8 mouse cellular contexts compared by ENCODE assay signal in the genomic region with DNA sequence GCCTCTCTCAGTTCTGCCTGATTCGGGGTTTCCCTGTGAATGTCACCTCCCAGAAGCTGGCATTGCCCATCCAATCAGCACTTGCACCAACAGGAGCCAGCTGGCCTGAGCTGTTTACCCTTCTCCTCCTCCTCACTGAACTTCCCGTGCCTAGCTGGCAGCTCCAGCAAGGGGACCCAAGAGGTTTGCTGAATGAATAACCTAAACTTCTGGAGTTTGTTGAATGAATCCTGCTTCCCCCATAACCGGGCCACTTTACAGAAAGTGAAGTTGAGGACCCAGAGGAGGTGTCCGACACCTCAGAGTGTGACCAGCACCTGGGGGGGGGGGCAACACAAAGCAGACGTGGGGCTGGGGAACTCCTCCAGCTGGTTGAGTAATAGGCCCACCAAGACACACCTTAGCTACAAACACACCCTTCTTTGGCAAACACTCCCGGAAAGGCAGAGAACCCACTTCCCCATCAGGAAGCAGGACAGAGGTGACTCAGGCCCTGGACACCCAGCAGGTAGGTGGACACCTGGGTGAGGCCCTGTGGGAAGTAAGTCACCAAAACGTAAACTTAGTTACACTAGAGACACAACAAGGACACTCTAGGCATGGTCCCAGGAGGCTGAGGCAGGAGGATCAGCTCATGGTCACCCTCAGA. TPM values are rescaled to one million over a fixed set of nuclear protein-coding genes. Genes with fewer than 3 reads are reported as not detected.
DNase-seq lines count a peak whose midpoint lies in the region; ATAC-seq and TF ChIP-seq lines count a peak whose summit lies in the region.
"Had no signal": no experiment of that assay in that cellular context is flagged by ENCODE, and none has a peak within 500 bp of the region (broad histone marks: within the 10 kb centered on the region; RNA-seq: fewer than 3 reads in every experiment).

No protein-coding gene starts in this region.

- peak overlapping the region; percentile 97 for H3K27ac ChIP-seq in layer of hippocampus, adult 2 months
- H3K27ac ChIP-seq in embryonic facial prominence, embryonic 15.5 days (replicated peaks): peak overlapping the region; percentile 34; the same call in 1 of the 2 replicates
- no peak overlapping the region for H3K27ac ChIP-seq in intestine, postnatal 0 days (ENCODE audit: low read depth, low read length)
- no peak overlapping the region for H3K27ac ChIP-seq in midbrain, postnatal 0 days (ENCODE audit: low read depth, low read length)

- no peak for ATAC-seq in embryonic facial prominence, embryonic 15.5 days (ENCODE audit: insufficient number of reproducible peaks, low FRiP score, low TSS enrichment, low read depth)
- ATAC-seq in intestine, postnatal 0 days: peak; percentile 34; the same call in 1 of the 2 replicates
- ATAC-seq in midbrain, postnatal 0 days (ENCODE audit: low FRiP score): no peak

- H3K4me2 ChIP-seq in embryonic facial prominence, embryonic 15.5 days (replicated peaks): peak overlapping the region; percentile 91; the same call in 1 of the 2 replicates
- peak overlapping the region; percentile 96 for H3K4me2 ChIP-seq in intestine, postnatal 0 days (replicated peaks; ENCODE audit: low read depth)
- peak overlapping the region; percentile 95; the same call in 1 of the 2 replicates for H3K4me2 ChIP-seq in midbrain, postnatal 0 days (ENCODE audit: low read depth, low read length, poor library complexity, severe bottlenecking)

- no peaks in the 10 kb centered on the region for H3K9me3 ChIP-seq in embryonic facial prominence, embryonic 15.5 days (replicated peaks)
- H3K9me3 ChIP-seq in intestine, postnatal 0 days (ENCODE audit: control insufficient read depth): no peaks in the 10 kb centered on the region
- H3K9me3 ChIP-seq in midbrain, postnatal 0 days (ENCODE audit: low read length): no peaks in the 10 kb centered on the region

- 56% methylated on average over 7 of the region's 7 CpGs for WGBS in embryonic facial prominence, embryonic 15.5 days
- WGBS in intestine, postnatal 0 days: 44% methylated on average over 7 of the region's 7 CpGs
- 69% methylated on average over 7 of the region's 7 CpGs for WGBS in midbrain, postnatal 0 days

- TF ChIP-seq CTCF in layer of hippocampus, adult 2 months (conservative IDR thresholded peaks at IDR 0.05): no peak
- no peak for TF ChIP-seq CTCF in intestine, postnatal 0 days (IDR thresholded peaks at IDR 0.05; ENCODE audit: low read depth)
- TF ChIP-seq CTCF in midbrain, postnatal 0 days (IDR thresholded peaks at IDR 0.05): no peak

- H3K4me1 ChIP-seq in embryonic facial prominence, embryonic 15.5 days: peaks cover 57% of the 10 kb centered on the region
- H3K4me1 ChIP-seq in intestine, postnatal 0 days (replicated peaks; ENCODE audit: control insufficient read depth, insufficient read depth, low read length): 0 out of 2 replicates have a peak, but pooled peaks cover 7% of the 10 kb centered on the region
- peaks cover 10% of the 10 kb centered on the region; the same call in 1 of the 2 replicates for H3K4me1 ChIP-seq in midbrain, postnatal 0 days (ENCODE audit: insufficient read depth, low read length)

- DNase-seq in layer of hippocampus, adult 2 months (ENCODE audit: low spot score in 2 of 2): no peak
- no peak for DNase-seq in layer of hippocampus, adult 18-20 months (ENCODE audit: low spot score in 2 of 2)
- DNase-seq in midbrain, postnatal 0 days (ENCODE audit: low spot score): no peak
- DNase-seq in left cerebral cortex, postnatal 36 days (ENCODE audit: low spot score in 2 of 2): no peak
- DNase-seq in adrenal gland, postnatal 36 days: no peak

- peaks cover 18% of the 10 kb centered on the region for H3K36me3 ChIP-seq in embryonic facial prominence, embryonic 15.5 days
- peaks cover 7% of the 10 kb centered on the region for H3K36me3 ChIP-seq in intestine, postnatal 0 days (ENCODE audit: control insufficient read depth, insufficient read depth)
- H3K36me3 ChIP-seq in midbrain, postnatal 0 days (ENCODE audit: insufficient read depth, low read length): peaks cover 14% of the 10 kb centered on the region

- intact Hi-C loops in left cerebral cortex, postnatal 36 days (cut with DNase I): no loop called here

- H3K9ac ChIP-seq in embryonic facial prominence, embryonic 15.5 days: peak overlapping the region; percentile 0; the same call in 1 of the 2 replicates
- H3K9ac ChIP-seq in intestine, postnatal 0 days (ENCODE audit: low read depth, low read length): peak overlapping the region; percentile 8; the same call in 1 of the 2 replicates
- no peak overlapping the region for H3K9ac ChIP-seq in midbrain, postnatal 0 days (replicated peaks; ENCODE audit: low read length, poor library complexity, severe bottlenecking)

- peaks cover 27% of the 10 kb centered on the region for H3K27me3 ChIP-seq in embryonic facial prominence, embryonic 15.5 days
- H3K27me3 ChIP-seq in intestine, postnatal 0 days (replicated peaks; ENCODE audit: control insufficient read depth, insufficient read depth, low read length): peaks cover 15% of the 10 kb centered on the region
- H3K27me3 ChIP-seq in midbrain, postnatal 0 days (ENCODE audit: insufficient read depth, low read length): peaks cover 23% of the 10 kb centered on the region

- peak overlapping the region; percentile 90 for H3K4me3 ChIP-seq in layer of hippocampus, adult 2 months
- H3K4me3 ChIP-seq in embryonic facial prominence, embryonic 15.5 days (replicated peaks): no peak overlapping the region
- H3K4me3 ChIP-seq in intestine, postnatal 0 days (ENCODE audit: low read depth, low read length): no peak overlapping the region
- no peak overlapping the region for H3K4me3 ChIP-seq in midbrain, postnatal 0 days (ENCODE audit: low read depth, low read length)

RNA-seq across cellular contexts. Expression of a gene that starts 1.7 kb away (rescaled TPM):
- total RNA-seq in layer of hippocampus, adult 2 months (2021): 1 to 10 TPM; 5.6 to 7.1 TPM
- total RNA-seq in layer of hippocampus, adult 18-20 months (2021): 1 to 10 TPM; 6.7 to 7.8 TPM
- polyA plus RNA-seq in embryonic facial prominence, embryonic 15.5 days (2015; fragmentation: Nextera tagmentation; extraction: Ambion mirVana): 1.1 and 1.4 TPM in 2 replicates
- polyA plus RNA-seq in intestine, postnatal 0 days (2015; fragmentation: Nextera tagmentation; extraction: Ambion mirVana): 0.21 and 0.47 TPM in 2 replicates
- total RNA-seq in midbrain, postnatal 0 days (2014; rRNA removed): 6.1 and 9.6 TPM in 2 replicates
- 4.4 and 5.5 TPM in 2 replicates for polyA plus RNA-seq in midbrain, postnatal 0 days (2015; fragmentation: Nextera tagmentation; extraction: Ambion mirVana)
- 1 to 10 TPM; 6.7 to 8.2 TPM for total RNA-seq in left cerebral cortex, postnatal 36 days (2021)
- 1 to 10 TPM; 1.2 to 1.3 TPM for total RNA-seq in adrenal gland, postnatal 36 days (2021)
- total RNA-seq: granulocyte monocyte progenitor cell, adult 5-6 weeks had no signal

RNA-seq across cellular contexts. Expression of a gene that starts 4.4 kb away (rescaled TPM):
- total RNA-seq in layer of hippocampus, adult 2 months (2021): not detected
- not detected for total RNA-seq in layer of hippocampus, adult 18-20 months (2021)
- 5.2 TPM in 1 of 2 replicates, not detected in the other for polyA plus RNA-seq in embryonic facial prominence, embryonic 15.5 days (2015; fragmentation: Nextera tagmentation; extraction: Ambion mirVana)
- polyA plus RNA-seq in intestine, postnatal 0 days (2015; fragmentation: Nextera tagmentation; extraction: Ambion mirVana): 2.9 and 17.9 TPM in 2 replicates
- not detected in 2 replicates for total RNA-seq in midbrain, postnatal 0 days (2014; rRNA removed)
- polyA plus RNA-seq in midbrain, postnatal 0 days (2015; fragmentation: Nextera tagmentation; extraction: Ambion mirVana): 7.4 and 17.3 TPM in 2 replicates
- not detected for total RNA-seq in left cerebral cortex, postnatal 36 days (2021)
- not detected for total RNA-seq in adrenal gland, postnatal 36 days (2021)

RNA-seq across cellular contexts. Expression of a gene that starts 5.9 kb away (rescaled TPM):
- 100 to 1,000 TPM; 365 to 385 TPM for total RNA-seq in layer of hippocampus, adult 2 months (2021)
- total RNA-seq in layer of hippocampus, adult 18-20 months (2021): 100 to 1,000 TPM; 366 to 401 TPM
- 179 and 181 TPM in 2 replicates for polyA plus RNA-seq in embryonic facial prominence, embryonic 15.5 days (2015; fragmentation: Nextera tagmentation; extraction: Ambion mirVana)
- 62.0 and 62.8 TPM in 2 replicates for polyA plus RNA-seq in intestine, postnatal 0 days (2015; fragmentation: Nextera tagmentation; extraction: Ambion mirVana)
- total RNA-seq in midbrain, postnatal 0 days (2014; rRNA removed): 108 and 118 TPM in 2 replicates
- polyA plus RNA-seq in midbrain, postnatal 0 days (2015; fragmentation: Nextera tagmentation; extraction: Ambion mirVana): 301 and 323 TPM in 2 replicates
- total RNA-seq in left cerebral cortex, postnatal 36 days (2021): 100 to 1,000 TPM; 349 to 368 TPM
- total RNA-seq in adrenal gland, postnatal 36 days (2021): 100 to 1,000 TPM; 104 to 118 TPM

RNA-seq across cellular contexts. Expression of a gene that starts 6.3 kb away (rescaled TPM):
- total RNA-seq in layer of hippocampus, adult 2 months (2021): 10 to 100 TPM; 57.7 to 59.3 TPM
- total RNA-seq in layer of hippocampus, adult 18-20 months (2021): 10 to 100 TPM; 53.8 to 55.2 TPM
- 44.0 and 48.4 TPM in 2 replicates for polyA plus RNA-seq in embryonic facial prominence, embryonic 15.5 days (2015; fragmentation: Nextera tagmentation; extraction: Ambion mirVana)
- polyA plus RNA-seq in intestine, postnatal 0 days (2015; fragmentation: Nextera tagmentation; extraction: Ambion mirVana): 17.0 and 17.8 TPM in 2 replicates
- 75.9 and 79.6 TPM in 2 replicates for total RNA-seq in midbrain, postnatal 0 days (2014; rRNA removed)
- 54.9 and 55.3 TPM in 2 replicates for polyA plus RNA-seq in midbrain, postnatal 0 days (2015; fragmentation: Nextera tagmentation; extraction: Ambion mirVana)
- 10 to 100 TPM; 53.2 to 60.6 TPM for total RNA-seq in left cerebral cortex, postnatal 36 days (2021)
- total RNA-seq in adrenal gland, postnatal 36 days (2021): 10 to 100 TPM; 39.7 to 50.6 TPM

RNA-seq across cellular contexts. Expression of a gene that starts 11.8 kb away (rescaled TPM):
- 1 to 10 TPM; 7.5 to 8.5 TPM for total RNA-seq in layer of hippocampus, adult 2 months (2021)
- total RNA-seq in layer of hippocampus, adult 18-20 months (2021): 1 to 10 TPM; 5.5 to 5.8 TPM
- polyA plus RNA-seq in embryonic facial prominence, embryonic 15.5 days (2015; fragmentation: Nextera tagmentation; extraction: Ambion mirVana): 6.6 and 7.0 TPM in 2 replicates
- 8.7 and 13.2 TPM in 2 replicates for polyA plus RNA-seq in intestine, postnatal 0 days (2015; fragmentation: Nextera tagmentation; extraction: Ambion mirVana)
- total RNA-seq in midbrain, postnatal 0 days (2014; rRNA removed): 9.0 and 9.5 TPM in 2 replicates
- polyA plus RNA-seq in midbrain, postnatal 0 days (2015; fragmentation: Nextera tagmentation; extraction: Ambion mirVana): 3.1 and 3.3 TPM in 2 replicates
- 1 to 10 TPM; 6.3 to 6.5 TPM for total RNA-seq in left cerebral cortex, postnatal 36 days (2021)
- 1 to 10 TPM; 3.0 to 4.1 TPM for total RNA-seq in adrenal gland, postnatal 36 days (2021)

Comparison
In these comparisons a context has a peak if more than half of its experiments do, and no peak if none do; other contexts are left out.
1. H3K27ac ChIP-seq: peak in layer of hippocampus, adult 2 months (single experiment) and embryonic facial prominence, embryonic 15.5 days (single experiment); none in intestine, postnatal 0 days (single experiment) and midbrain, postnatal 0 days (single experiment).
2. Peak in every context shown above with its lines, with median percentiles within 50 percentile points of each other: H3K4me2 ChIP-seq.